Mouse (Mus musculus) cerebellum, adult 11-12 months (tissue): ENCODE results near the gene Gm20479.

Experiments used
- DNase-seq: peaks from one replicate; pipeline ENCODE4 v3.0.0; 2022

The Gm20479 gene

DNA sequence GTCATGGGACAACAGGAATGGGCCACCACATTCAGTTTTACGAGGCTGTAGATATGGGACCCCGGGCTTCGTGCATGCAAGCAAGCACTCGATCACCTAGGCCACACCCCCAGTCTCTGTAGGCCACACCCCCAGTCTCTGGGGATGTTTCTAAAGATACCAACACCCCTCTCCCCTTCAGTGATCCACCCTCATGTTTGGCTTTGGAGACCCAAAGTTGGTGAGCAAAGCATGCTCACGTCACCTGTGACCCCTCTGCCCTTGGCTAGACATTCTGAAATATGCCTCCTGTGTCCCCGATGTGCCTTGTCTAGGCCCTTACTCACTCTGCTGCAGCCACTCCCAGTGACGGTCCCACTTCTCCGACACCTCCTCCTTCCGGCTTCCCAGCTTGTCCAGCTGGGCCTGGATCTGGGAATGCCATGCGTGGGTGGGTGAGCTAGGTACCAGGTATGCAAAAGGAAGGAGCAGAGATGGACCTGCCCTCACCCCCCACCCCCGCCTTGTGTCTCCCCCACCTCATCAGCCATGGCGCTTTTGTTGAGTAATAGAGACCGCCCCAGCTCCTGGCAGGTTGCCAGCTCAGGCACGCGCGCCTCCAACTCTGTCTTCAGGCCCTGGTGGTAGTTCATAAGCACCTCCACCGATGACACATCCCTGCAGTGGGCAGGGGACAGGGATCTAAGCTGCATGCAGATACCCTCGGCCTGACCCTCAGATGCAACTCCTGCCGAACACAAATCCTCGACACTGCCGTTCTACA, 9.0 kb upstream of the Gm20479 start:
- DNase-seq = no peak

DNA sequence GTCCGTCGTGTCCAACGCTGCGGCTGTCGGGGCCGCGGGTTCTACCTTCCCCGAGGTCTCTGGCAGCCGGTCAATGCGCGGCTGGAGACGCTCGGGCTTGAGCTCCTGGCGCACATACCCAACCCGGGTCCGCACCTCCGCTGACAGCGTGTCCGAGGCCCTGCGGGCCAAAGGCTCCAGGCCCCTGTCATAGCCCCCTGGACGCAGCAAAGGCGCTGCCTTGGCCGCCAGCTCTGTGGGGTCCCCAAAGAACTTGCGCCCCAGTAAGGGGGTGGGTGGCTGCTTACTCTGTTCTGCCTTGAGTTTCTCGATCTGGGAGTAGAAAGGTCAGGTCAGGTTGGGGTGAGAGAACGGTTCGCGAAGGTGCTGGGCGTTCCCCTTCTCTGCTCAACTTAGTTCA, 7.2 kb upstream of the Gm20479 start:
- no peak for DNase-seq

DNA sequence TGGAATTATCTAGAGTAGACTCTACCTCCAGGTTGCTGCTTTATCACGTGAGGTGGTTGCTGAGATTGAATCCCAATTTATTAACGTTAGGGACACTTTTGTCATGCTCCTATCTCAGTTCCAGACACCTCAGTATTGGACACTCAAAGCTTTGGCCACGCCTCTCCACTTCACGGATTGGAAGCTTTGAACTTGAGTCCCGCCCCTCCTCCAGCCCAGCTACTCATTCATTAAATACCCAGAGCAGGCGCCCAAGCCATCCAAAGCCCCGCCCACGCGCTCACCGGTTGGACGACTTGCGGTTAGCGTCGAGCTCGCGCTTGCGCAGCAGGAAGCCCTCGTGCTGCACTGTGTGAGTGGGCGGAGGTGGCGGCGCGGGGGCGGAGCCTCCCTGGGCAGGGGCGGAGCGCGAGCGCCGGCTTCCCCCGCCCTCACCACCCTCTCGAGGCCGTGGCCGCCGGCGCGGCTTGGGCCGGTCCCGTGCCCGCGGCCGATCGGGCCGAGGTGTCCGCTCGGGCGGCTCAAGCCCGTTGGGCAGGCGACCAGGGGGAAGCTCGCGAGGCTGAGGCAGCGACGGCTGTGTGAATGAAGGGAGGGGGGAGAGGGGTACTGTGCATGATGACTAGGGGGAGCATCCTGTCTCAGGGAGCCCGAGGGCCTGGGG, 4.2 kb upstream of the Gm20479 start:
- peak; percentile 99 for DNase-seq

DNA sequence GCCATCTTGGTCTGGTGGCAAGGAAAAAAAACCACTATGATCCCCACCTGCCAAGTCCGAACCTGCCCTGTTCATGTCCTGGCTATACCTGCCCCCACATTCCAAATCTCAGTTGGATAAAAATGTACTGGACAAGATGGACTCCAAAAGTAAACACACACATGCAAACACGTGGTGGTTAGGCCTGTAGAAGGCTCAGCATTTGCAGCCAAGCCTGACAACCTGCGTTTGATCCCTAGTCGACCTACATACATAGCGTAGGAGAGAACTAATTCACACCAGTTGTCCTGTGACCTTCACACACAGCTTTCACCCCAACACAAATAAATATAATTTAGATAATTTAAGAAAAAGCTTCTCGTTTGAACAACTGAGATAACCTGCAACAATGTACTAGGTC, 3.5 kb upstream of the Gm20479 start:
- DNase-seq = no peak

DNA sequence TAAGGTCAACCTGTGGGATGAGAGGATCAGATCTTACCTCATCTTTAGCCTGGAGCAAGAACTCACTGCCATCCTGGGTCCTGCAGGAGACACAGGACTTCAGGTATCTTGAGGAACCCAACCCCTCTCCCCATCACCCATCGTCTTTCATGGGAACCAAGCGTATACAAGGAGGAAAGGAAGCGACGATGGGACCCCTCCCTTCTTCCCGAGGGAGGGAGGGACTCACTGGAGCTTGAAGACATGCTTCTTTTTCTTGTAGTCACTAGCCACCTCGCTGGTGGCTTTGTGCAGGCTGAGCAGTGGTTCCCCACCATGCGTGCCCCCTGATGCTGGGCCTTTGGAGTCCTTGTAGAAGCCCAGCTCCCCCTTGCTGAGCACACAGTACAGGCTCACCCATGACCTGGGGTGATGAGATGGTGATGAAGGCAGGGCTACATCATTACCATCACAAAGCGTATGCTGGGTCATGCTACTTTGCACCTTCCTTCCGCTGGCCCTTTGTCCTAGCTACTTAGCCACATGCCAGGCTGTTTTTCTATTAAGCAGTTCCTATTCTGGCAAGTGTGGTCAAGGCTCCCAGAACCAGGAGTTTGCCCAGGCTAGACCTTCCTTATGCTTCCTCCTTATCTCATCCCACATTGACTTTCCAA, 2.6 kb upstream of the Gm20479 start:
- no peak for DNase-seq

DNA sequence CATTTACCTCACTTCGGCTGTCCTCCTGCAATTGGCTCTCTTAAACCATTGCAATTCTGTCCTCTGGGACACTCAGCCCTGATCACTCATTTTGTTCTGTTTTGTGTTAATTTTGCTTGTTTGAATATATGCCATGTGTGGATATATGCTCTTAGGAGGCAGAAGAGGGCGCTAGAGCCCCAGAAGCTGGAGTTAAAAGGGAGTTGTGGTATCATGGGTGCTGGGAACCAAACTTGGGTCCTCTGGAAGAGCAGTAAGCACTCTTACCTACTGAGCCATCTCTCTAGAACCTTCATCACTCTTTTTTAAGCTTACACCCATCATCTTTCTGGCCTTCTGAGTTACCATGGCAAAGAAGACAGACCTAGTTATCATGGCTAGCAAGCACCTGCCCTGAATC, 1.9 kb upstream of the Gm20479 start:
- DNase-seq = no peak

DNA sequence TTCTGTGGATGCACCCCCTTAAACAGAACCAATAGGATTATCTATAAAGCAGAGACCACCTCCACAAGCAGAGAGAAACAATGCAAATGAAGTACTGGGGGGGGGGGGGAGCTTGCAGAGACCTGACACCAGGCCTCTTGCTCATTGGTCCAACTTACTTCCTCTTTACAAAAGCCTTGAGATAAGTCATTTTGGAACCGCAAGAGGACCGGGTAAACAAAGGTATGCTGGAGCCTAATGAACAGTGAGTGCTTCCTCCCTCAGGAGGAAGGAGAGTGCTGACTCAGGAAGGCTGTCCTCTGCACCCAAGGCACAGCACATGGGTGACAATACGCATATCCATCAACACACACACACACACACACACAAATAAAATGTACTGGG, 368 bp upstream of the Gm20479 start:
- no peak for DNase-seq

DNA sequence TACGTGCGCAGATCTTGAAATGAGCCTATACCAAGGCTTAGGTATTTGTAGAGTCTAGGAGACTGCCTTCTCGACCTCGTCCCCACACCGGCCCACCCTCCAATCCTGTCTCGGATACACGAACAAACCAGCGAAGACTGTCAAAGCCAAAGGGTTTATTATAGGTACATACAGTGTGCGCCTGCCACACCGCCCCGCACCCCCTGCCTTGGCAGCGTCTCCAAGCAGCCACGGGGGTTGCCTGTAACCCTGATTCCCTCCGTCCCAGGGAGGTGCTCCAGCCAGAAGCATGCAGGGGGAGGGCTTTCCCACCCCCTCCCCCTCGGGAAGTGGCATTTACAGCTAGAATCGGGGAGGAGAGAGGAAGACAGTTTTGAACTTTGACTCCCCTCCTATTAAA, 971 bp downstream of the Gm20479 start:
- peak; percentile 71 for DNase-seq

DNA sequence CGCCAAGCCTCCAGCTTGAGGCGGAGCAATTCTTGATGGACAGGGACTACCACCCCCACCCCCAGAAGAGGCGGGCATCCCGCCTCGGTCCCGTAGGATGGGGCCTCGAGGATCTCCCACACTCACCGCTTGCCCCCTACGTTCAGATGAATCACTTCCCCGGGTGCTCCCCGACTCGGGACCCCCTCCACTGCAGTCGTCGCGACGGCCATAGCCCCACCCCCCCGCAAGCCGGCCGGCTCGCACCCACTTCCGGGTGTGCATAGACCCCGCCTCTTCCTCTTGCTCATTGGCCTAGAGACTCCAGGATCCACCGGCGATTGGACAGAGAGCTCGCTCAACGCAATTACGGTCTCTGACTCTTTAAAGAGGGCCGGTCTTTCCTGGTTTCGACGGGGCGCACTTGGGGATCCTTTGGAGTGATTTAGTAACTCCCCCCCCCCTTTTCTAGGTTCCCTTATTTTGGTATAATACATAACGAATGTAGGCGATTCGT, 1.4 kb downstream of the Gm20479 start, which contains the start of gene Shkbp1:
Gene Shkbp1, minus strand, starts transcription at position 275 of the 496 bp plus-strand sequence.
- peak; percentile 82 for DNase-seq

DNA sequence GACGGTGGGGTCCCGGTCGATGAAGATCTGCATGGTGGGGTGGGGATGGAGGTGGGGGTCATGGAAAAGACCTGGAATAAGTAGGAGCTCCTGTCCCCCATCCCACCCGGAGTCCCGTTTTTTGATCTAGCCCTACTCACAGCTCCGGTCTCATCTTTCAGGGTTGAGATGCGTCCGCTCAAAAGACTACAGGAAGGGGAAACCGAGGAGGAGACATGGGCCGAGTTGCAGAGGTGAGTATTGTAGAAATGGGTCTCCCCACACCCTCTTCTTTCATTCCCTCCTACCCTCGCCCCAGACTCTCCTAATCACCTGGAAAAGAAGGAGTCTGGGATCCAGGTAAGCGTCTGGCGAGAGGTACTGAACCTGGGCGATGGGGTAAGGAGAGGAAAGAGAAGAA, 2.0 kb downstream of the Gm20479 start:
- no peak for DNase-seq

DNA sequence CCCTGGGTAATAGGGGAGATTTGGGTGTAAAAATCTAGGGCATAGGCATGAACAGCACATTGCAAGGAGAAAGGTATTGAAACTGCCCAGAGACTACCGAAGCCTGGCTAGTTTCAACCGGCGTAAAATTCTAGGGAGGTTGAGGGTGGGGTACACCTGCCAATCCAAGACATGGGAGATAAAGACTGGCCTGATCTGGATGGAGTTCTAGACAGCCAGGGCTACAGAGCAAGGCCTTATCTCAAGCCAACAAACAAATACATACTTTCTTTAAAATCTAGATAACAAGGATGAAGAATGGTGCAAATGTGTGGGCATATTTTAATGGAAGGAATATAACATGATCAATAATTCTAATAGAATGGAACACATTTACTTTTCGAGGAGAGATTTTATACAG, 2.4 kb downstream of the Gm20479 start:
- no peak for DNase-seq

DNA sequence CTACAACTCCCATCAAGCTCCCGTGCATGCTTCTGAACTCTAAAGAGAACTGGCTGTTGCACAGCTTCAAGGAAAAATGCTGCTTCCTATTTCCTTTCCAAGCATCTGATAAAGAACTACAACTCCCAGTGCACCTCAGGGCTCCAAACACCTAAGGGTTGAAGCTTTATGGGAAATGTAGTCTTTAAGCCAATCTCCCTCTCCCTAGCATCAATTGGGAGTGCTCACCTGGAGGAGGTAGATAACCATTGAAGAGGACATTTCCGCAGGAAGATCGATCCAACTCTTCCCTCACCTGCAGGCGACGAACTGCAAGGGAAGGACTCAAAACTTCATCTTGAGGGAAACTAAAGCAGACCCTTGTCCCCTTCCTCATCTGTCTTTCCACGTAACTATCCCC, 3.1 kb downstream of the Gm20479 start:
- no peak for DNase-seq

DNA sequence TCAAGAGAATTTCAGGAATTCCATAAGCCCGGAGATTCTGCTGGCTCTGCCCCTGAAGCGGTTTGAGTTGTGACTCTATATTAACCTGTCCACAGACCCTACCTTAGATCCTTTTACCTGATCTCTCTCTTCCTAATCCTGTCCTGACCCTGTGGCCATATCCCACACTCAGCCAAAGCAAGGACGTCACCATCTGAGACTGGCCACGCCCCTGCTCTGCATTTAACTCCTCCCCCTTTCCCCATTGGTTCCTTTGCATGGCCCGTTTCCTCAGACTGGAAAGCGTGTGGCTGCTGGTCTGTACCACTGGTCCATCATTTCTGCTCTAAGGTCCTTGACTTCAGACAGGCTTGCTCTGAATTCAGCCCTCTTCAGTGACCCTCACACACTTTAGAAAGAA, 11.8 kb downstream of the Gm20479 start:
- no peak for DNase-seq

DNA sequence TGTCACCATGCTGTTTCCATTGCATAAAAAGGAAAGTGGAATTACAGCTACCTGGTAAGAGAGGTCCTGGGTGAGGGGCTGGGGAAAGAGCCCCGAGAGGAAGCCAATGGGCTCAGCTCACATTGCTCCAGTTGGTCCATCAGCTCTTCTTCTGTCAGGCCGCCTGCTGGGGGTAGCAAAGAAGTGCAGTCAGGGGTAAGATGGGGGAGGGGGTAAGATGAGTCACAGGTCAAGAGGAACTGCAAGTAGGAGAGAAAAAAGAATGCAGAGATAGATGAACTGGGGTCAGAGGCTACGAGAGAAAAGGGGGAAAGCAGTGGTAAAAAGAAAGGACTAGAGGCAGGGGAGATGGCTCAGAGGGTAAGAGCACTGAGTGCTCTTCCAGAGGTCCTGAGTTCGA, 14.6 kb downstream of the Gm20479 start:
- DNase-seq = no peak

DNA sequence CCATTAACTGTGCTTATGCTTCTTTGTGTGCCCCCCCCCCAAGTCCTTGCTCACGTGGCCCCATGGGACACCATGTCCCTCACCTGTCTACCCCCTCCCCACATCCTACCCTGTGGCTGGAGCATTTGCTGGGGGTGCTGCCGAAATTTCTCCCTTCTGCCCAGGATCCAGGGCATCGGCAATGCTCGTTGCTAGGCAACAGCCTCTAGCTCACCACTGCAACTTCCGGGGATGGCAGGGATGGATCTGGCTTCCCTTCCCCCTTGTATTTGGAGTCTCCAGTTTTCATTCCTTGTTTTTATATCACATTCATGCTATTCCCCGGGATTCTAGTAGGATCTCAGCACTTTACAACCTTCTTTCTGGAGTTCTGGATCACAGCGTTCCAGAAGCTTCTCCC, 17.7 kb downstream of the Gm20479 start:
- DNase-seq = no peak

DNA sequence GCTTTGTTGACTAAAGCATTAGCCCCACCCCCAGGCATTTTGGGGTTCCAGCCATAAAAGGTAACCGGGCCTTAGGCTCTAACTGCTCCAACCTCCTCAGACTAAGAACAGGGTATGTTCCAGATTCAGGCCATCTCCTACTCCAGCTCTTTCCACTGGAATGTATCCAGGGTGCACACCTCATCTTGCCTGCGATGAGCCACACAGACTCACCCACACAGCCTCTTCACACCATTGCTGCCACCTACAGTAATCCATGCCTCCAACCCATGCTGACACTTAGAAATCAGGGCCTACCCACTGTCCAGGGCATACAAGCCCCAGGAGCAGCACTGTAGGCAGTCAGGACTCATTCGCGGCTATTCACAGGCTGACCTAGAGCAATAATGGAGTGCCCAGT, 18.1 kb downstream of the Gm20479 start:
- no peak for DNase-seq

DNA sequence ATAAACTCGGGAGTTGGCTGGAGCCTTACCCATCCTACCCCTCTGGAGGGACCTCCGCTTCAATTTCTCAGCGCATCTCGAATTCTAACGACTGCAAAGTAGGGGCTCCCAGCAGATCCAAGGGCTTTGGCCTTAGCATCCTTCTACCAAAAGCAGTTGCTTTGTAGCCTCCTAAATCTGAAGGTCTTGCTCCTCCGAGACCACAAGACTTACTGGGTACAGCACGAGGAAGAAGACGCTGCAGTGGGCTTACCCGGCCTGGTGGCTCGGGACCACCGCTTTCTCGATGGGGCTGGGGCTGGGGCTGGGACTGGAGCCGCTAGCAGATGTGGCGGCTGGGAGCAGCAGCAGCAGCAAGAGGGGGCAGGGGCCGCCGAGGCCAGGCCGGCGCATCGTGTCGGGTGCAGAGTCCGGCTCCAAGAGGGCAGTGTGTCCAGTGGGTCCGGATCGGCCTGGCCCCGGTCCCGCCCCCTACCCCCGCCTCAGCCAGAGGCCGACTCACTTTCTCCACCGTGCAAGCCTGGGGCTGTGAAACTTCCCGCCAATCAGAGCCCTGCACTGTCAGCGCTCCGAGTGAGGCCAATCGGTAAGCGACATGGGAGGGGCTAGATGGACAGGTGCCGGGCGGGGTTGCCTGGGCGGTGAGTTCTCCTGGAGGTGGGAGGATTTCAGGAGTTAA, 19.9 kb downstream of the Gm20479 start, which contains the start of gene Ltbp4:
Gene Ltbp4, minus strand, starts transcription at position 518 of the 679 bp plus-strand sequence.
- DNase-seq = no peak

DNA sequence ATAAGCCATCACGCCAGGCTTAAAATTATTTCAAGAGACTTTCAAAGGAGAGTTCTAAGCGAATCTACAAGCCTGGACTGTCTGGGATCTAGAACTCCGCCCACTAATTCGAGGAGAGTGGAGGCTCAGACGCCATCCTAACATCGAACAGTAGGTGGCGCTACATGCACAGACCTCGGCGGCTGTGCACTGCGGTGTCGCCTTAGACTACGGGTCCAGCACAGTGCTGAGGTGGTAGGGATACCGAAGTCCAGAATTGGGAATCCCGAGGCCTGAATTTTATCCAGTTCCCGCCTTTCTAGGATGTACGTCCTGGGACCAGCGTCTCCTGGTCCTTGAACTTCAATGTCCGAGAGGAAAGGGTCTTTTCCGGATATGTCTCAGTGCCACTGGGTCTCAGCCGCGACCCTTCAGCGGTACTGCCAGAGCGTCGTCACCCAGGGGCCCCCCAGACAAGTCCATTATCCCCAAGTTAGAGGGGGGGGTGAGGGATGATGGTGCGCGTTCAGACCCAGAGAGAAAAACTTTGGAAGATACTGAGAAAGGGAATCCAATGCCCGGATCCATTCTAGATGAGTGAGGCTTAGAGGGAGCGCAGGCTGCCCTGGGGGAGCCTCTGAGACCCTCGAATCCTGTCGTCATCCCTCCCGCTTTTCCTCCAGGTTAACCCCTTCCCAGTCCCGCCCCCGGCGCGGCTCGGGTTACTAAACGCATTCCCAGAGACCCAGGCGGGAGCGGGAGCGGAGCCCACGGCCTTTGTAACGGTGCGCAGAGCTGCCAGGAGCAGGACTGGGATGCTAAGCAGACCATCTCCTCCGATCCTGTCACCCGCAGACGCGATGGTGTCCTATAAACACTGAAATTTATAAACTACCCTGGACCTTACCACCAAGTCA, 21.0 kb downstream of the Gm20479 start:
- peak; percentile 83 for DNase-seq

DNA sequence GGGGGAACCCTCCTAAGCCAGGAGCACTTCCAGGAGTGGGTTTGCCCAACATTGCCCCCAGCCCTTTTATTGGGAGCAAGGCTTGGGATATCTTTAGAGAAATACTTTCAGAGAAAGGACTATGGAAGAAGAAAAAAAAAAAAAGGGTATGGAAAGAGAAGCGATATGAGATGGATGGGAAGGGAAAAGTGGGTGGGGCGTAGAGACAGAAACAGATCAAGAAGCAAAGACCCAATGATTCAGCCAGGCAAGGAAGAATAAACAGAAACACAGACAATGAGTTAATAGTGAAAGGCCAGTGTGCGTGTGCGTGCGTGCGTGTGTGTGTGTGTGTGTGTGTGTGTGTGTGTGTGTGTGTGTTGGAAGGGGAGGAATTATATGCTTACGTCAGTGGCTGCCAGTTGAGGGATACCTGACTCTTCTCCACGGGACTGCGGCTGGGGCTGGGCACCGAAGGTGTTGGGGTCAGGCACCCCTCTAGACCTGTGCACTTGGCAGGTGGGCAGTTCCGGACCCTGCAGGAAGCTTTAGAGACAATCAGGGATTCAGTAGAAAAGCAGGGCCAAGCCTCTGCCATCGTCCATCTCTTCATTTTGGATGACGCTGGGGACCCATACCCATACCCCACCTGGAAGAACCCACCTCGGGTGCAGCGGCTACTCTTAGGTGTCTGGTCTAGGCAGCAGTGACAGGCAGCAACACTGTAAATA, 22.1 kb downstream of the Gm20479 start:
- DNase-seq = no peak

DNA sequence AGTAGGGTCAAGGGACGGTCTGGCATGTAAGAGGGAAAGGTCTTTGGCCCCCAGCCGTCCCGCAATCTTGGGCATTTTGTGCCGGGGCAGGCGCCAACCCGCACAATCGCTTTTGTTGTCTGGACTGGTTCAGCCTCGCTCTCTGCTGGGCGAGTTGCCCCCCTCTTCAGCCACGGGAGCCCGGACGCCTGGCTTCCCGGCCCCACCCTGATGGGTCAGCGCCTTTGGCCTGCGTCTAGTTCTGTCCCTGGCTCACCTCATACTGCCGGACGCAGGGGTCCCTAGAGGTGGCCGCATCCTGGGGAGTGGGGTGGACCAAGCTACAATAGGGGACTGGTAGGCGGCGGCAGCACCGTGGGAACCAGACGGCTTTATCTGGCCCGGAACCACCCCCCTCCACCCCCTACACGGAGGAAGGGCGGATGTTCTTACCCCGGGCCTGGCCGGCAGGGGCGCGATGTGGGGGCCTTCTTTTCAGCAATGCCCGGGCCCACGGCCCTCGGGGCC, 22.8 kb downstream of the Gm20479 start:
- no peak for DNase-seq

DNA sequence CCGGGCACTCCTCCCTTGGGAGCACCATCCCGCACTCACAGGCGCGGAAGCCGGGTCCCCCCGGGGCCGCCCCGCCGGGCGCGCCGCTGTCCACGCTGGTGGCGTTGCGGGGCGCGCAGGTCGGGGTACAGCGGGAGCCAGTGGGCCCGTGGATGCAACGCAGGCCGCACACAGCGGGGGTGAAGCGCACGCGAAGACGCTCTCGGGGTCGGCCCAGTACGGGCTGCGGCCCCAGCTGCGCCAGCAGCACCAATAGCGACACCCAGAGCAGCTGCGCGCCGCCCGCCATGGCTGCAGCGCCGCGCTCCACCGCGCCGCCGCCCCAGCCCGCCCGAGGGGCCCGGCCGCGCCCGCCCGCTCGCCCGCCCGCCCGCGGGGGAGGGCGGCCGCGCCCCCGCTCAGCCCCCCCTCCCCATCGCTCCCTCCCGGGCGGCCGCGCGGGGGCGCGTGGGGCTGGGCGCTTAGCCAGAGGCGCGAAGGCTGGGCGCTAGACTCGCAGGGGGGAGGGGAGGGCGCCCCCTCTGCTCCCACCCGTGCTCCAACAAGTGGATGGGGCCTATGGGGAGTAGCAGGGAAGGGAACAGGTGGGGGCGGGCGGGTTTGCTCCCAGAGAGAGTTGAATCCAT, 23.8 kb downstream of the Gm20479 start:
- no peak for DNase-seq
